Comparison of ENCODE assay signal across 15 mouse cellular contexts in the genomic region with DNA sequence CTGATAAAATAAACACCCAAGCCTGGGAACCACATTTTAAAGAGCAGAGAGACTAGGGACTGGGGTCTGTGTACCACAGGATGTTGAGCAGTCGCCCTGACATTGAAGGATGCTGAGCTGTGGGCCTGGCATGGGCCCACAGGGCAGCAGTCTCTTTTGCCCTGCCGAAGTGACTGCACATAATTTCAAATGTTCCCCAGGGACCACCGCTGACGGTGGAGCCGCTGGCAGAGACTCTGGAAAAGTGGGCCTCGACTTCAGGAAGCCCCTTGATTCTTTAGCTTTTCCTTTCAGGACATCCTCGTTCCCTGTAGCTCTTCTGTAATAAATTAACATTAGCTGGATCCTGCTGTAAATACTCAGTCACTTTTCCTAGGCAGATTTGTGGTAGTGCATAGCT. TPM values are rescaled to one million over a fixed set of nuclear protein-coding genes. Genes with fewer than 3 reads are reported as not detected.
DNase-seq lines count a peak whose midpoint lies in the region; ATAC-seq and TF ChIP-seq lines count a peak whose summit lies in the region.
"Had no signal": no experiment of that assay in that cellular context is flagged by ENCODE, and none has a peak within 500 bp of the region (broad histone marks: within the 10 kb centered on the region; RNA-seq: fewer than 3 reads in every experiment).

No protein-coding gene starts in this region.

- no peak for TF ChIP-seq CTCF in midbrain, postnatal 0 days (IDR thresholded peaks at IDR 0.05)

- no peaks in the 10 kb centered on the region for H3K9me3 ChIP-seq in midbrain, embryonic 11.5 days (ENCODE audit: control insufficient read depth, low read length)
- H3K9me3 ChIP-seq in midbrain, postnatal 0 days (ENCODE audit: low read length), result no peaks in the 10 kb centered on the region
- H3K9me3 ChIP-seq: embryonic facial prominence, embryonic 10.5 days; forebrain, embryonic 10.5 days; limb, embryonic 15.5 days had no signal

- no peak overlapping the region for H3K4me3 ChIP-seq in midbrain, embryonic 11.5 days (ENCODE audit: low read depth, low read length)
- H3K4me3 ChIP-seq in midbrain, postnatal 0 days (ENCODE audit: low read depth, low read length), result no peak overlapping the region
- H3K4me3 ChIP-seq: embryonic facial prominence, embryonic 10.5 days; forebrain, embryonic 10.5 days; limb, embryonic 15.5 days had no signal

- H3K27ac ChIP-seq in midbrain, embryonic 11.5 days (ENCODE audit: low read depth, low read length), result no peak overlapping the region
- no peak overlapping the region for H3K27ac ChIP-seq in midbrain, postnatal 0 days (ENCODE audit: low read depth, low read length)
- H3K27ac ChIP-seq: embryonic facial prominence, embryonic 10.5 days; forebrain, embryonic 10.5 days; limb, embryonic 15.5 days had no signal

- H3K27me3 ChIP-seq in midbrain, embryonic 11.5 days (ENCODE audit: control insufficient read depth, insufficient read depth, low read length), result no peaks in the 10 kb centered on the region
- no peaks in the 10 kb centered on the region for H3K27me3 ChIP-seq in midbrain, postnatal 0 days (ENCODE audit: insufficient read depth, low read length)
- H3K27me3 ChIP-seq: limb, embryonic 15.5 days had no signal

- H3K4me2 ChIP-seq in midbrain, embryonic 11.5 days, result no peak overlapping the region
- H3K4me2 ChIP-seq in midbrain, postnatal 0 days (ENCODE audit: low read depth, low read length, poor library complexity, severe bottlenecking), result no peak overlapping the region
- H3K4me2 ChIP-seq: limb, embryonic 15.5 days had no signal

- 78% methylated on average over 7 of the region's 7 CpGs for WGBS in midbrain, embryonic 11.5 days
- 57% methylated on average over 7 of the region's 7 CpGs for WGBS in midbrain, postnatal 0 days

- H3K4me1 ChIP-seq in midbrain, embryonic 11.5 days (ENCODE audit: control insufficient read depth, insufficient read depth, low read length), result peaks cover 8% of the 10 kb centered on the region
- peaks cover 8% of the 10 kb centered on the region; the same call in 1 of the 2 replicates for H3K4me1 ChIP-seq in midbrain, postnatal 0 days (ENCODE audit: insufficient read depth, low read length)

- no peak overlapping the region for H3K9ac ChIP-seq in midbrain, embryonic 11.5 days (ENCODE audit: low read length)
- H3K9ac ChIP-seq in midbrain, postnatal 0 days (replicated peaks; ENCODE audit: low read length, poor library complexity, severe bottlenecking), result no peak overlapping the region
- H3K9ac ChIP-seq: limb, embryonic 15.5 days had no signal

- peak; percentile 26 for DNase-seq in gastrocnemius, postnatal 25 days
- no peak for DNase-seq in gastrocnemius, postnatal 36 days
- DNase-seq in midbrain, embryonic 11.5 days (ENCODE audit: low spot score, missing footprints), result peak; percentile 53
- no peak for DNase-seq in midbrain, postnatal 0 days (ENCODE audit: low spot score)
- DNase-seq in heart, postnatal 10 days, result peak; percentile 45 to 54
- peak; percentile 36 to 57 for DNase-seq in kidney, postnatal 4 days
- DNase-seq in c-Kit-positive CD71-positive TER-119-positive erythroid progenitor cells, embryonic 14.5 days (ENCODE audit: low spot score), result no peak
- no peak for DNase-seq in B cell, adult 2 months
- DNase-seq: cerebellum, adult 9-10 months; layer of hippocampus, postnatal 36 days; right cerebral cortex, postnatal 14 days had no signal

- no peak for ATAC-seq in midbrain, embryonic 11.5 days (ENCODE audit: low FRiP score)
- no peak for ATAC-seq in midbrain, postnatal 0 days (ENCODE audit: low FRiP score)
- ATAC-seq: midbrain, embryonic 16.5 days had no signal

- no peaks in the 10 kb centered on the region for H3K36me3 ChIP-seq in midbrain, embryonic 11.5 days (ENCODE audit: control insufficient read depth, insufficient read depth, low read length)
- no peaks in the 10 kb centered on the region; the same call in 1 of the 2 replicates for H3K36me3 ChIP-seq in midbrain, postnatal 0 days (ENCODE audit: insufficient read depth, low read length)
- H3K36me3 ChIP-seq: embryonic facial prominence, embryonic 10.5 days; limb, embryonic 15.5 days had no signal

- intact Hi-C loops in gastrocnemius, postnatal 36 days (cut with DNase I), result no loop called here
- intact Hi-C loops in heart, postnatal 10 days (cut with DNase I), result no loop called here

RNA-seq across cellular contexts. Expression of gene Mrpl44, which starts 18.7 kb away (rescaled TPM):
- total RNA-seq in gastrocnemius, postnatal 25 days (2021), result 10 to 100 TPM; 31.9 to 32.9 TPM
- 10 to 100 TPM; 30.3 to 32.3 TPM for total RNA-seq in gastrocnemius, postnatal 36 days (2021)
- 57.7 and 60.8 TPM in 2 replicates for polyA plus RNA-seq in midbrain, embryonic 11.5 days (2014; fragmentation: Nextera tagmentation; extraction: Ambion mirVana)
- 24.9 and 34.8 TPM in 2 replicates for total RNA-seq in midbrain, postnatal 0 days (2014; rRNA removed)
- 36.0 and 36.4 TPM in 2 replicates for polyA plus RNA-seq in midbrain, postnatal 0 days (2015; fragmentation: Nextera tagmentation; extraction: Ambion mirVana)
- total RNA-seq in heart, postnatal 10 days (2021), result 10 to 100 TPM; 48.8 to 50.2 TPM

RNA-seq across cellular contexts. Expression of gene Wdfy1, which starts 18.8 kb away (rescaled TPM):
- 10 to 100 TPM in 1 of 2 experiments, 1 to 10 TPM in 1; 8.6 to 12.0 TPM for total RNA-seq in gastrocnemius, postnatal 25 days (2021)
- total RNA-seq in gastrocnemius, postnatal 36 days (2021), result 10 to 100 TPM; 11.4 to 11.5 TPM
- 47.1 and 49.1 TPM in 2 replicates for polyA plus RNA-seq in midbrain, embryonic 11.5 days (2014; fragmentation: Nextera tagmentation; extraction: Ambion mirVana)
- total RNA-seq in midbrain, postnatal 0 days (2014; rRNA removed), result 104 and 111 TPM in 2 replicates
- polyA plus RNA-seq in midbrain, postnatal 0 days (2015; fragmentation: Nextera tagmentation; extraction: Ambion mirVana), result 94.9 and 98.1 TPM in 2 replicates
- total RNA-seq in heart, postnatal 10 days (2021), result 10 to 100 TPM; 21.9 to 29.2 TPM

Comparison
In these comparisons a context has a peak if more than half of its experiments do, and no peak if none do; other contexts are left out.
1. DNase-seq: peak in gastrocnemius, postnatal 25 days (single experiment), midbrain, embryonic 11.5 days (single experiment), heart, postnatal 10 days (2 of 2) and kidney, postnatal 4 days (2 of 2); none in gastrocnemius, postnatal 36 days (0 of 2), midbrain, postnatal 0 days (single experiment), c-Kit-positive CD71-positive TER-119-positive erythroid progenitor cells, embryonic 14.5 days (single experiment) and B cell, adult 2 months (0 of 2).